Mouse (Mus musculus) G1E (cell line): Measurements from ENCODE around the gene Ifna9. TPM values are rescaled to one million over a fixed set of nuclear protein-coding genes. Genes with fewer than 3 reads are reported as not detected.

Experiments
- ATAC-seq: 2 replicates; pipeline ENCODE4 v1.8.0; 2016; ENCODE audit warnings: mild to moderate bottlenecking; ENCODE audit not compliant: insufficient number of reproducible peaks, poor library complexity, low FRiP score, severe bottlenecking; ENCODE audit errors: extremely low read depth
- DNase-seq: peaks from one replicate; pipeline ENCODE4 v3.0.0; 2012; ENCODE audit warnings: low spot score
- H3K27me3 ChIP-seq: 2 replicates; pipeline ENCODE4 v1.6.1; 2012; ENCODE audit warnings: mild to moderate bottlenecking, low read length, inconsistent platforms; ENCODE audit not compliant: insufficient read depth
- H3K36me3 ChIP-seq: replicated peaks from 2 replicates; pipeline ENCODE3; 2012; ENCODE audit warnings: mild to moderate bottlenecking, inconsistent platforms
- H3K4me1 ChIP-seq: 2 replicates; pipeline ENCODE4 v1.6.1; 2012; ENCODE audit warnings: low read depth, low read length, inconsistent platforms, mixed read lengths; ENCODE audit not compliant: insufficient read depth
- H3K4me3 ChIP-seq: 2 replicates; pipeline ENCODE4 v1.5.1; 2012; ENCODE audit warnings: low read depth, mild to moderate bottlenecking, inconsistent platforms, low read length, moderate library complexity, mixed read lengths
- H3K9me3 ChIP-seq: replicated peaks from 2 replicates; pipeline ENCODE4 v1.6.1; 2012; ENCODE audit warnings: inconsistent platforms
- CTCF ChIP-seq: IDR thresholded peaks from 2 replicates; pipeline ENCODE4 v1.5.1; 2012; ENCODE audit warnings: low read depth, low read length, inconsistent platforms, mixed read lengths
- GATA1 ChIP-seq: IDR thresholded peaks from 2 replicates; pipeline ENCODE4 v1.6.1; 2012; ENCODE audit warnings: borderline replicate concordance, low read length, inconsistent platforms, mixed read lengths
- GATA2 ChIP-seq: IDR thresholded peaks from 2 replicates; pipeline ENCODE4 v1.6.1; 2012; ENCODE audit warnings: low read depth, low read length, inconsistent platforms, borderline replicate concordance
- POLR2AphosphoS5 ChIP-seq: IDR thresholded peaks from 2 replicates; pipeline ENCODE4 v1.6.1; 2012; ENCODE audit warnings: low read depth, low read length, inconsistent platforms; ENCODE audit not compliant: insufficient replicate concordance
- TAL1 ChIP-seq: conservative IDR thresholded peaks from 2 replicates; pipeline ENCODE4 v1.6.1; 2012; ENCODE audit warnings: low read depth, low read length, inconsistent platforms, mixed read lengths
- polyA plus RNA-seq: library from polyadenylated mRNA; stranded (reverse); fragments of >175 nt; gene quantifications from 2 replicates; pipeline ENCODE4 v1.2.3, GENCODE M21; 2012
- total RNA-seq, 2 experiments: library from RNA; stranded (forward) in 1 of 2; stranded (reverse) in 1 of 2; fragments of 200-1000 nt in 1 of 2; fragments of >200 nt in 1 of 2; fragmentation: Nextera tagmentation in 1 of 2; gene quantifications; 2 replicates each; pipeline ENCODE4 v1.2.3; 2014 to 2017

The Ifna9 gene
- total RNA-seq (2014; fragmentation: Nextera tagmentation) (not detected in 2 replicates), total RNA-seq (2017) (0.29 TPM in 1 of 2 replicates, not detected in the other), polyA plus RNA-seq (not detected in 2 replicates)

GRCm38 (mm10) chr4:88592285-88592684, at the start of gene Ifna9:
Gene Ifna9 (minus strand): TSS chr4:88592385.
- Histone ChIP-seq H3K27me3 (no peaks in the 10 kb centered on the region), H3K36me3 (no peaks in the 10 kb centered on the region), H3K4me1 (no peaks in the 10 kb centered on the region), H3K9me3 (no peaks in the 10 kb centered on the region), H3K4me3 (no peak within 1 kb of the TSS)
- ATAC-seq (no peak), DNase-seq (no peak)
- TF ChIP-seq GATA2 = no peak
- TF ChIP-seq GATA1 = no peak
- TF ChIP-seq CTCF = no peak
- no peak for TF ChIP-seq TAL1
- TF ChIP-seq POLR2AphosphoS5 = no peak

- Histone ChIP-seq H3K36me3 (no peaks in the 10 kb centered on the region), H3K4me3 (no peak overlapping the region), H3K4me1 (peaks cover 4% of the 10 kb centered on the region; the same call in 1 of the 2 replicates), H3K9me3 (no peaks in the 10 kb centered on the region), H3K27me3 (no peaks in the 10 kb centered on the region)
- TF ChIP-seq TAL1 = no peak
- TF ChIP-seq CTCF = no peak
- TF ChIP-seq GATA1 = no peak
- no peak for TF ChIP-seq GATA2
- TF ChIP-seq POLR2AphosphoS5 = no peak
- ATAC-seq = peak; percentile 100
- peak; percentile 52 for DNase-seq
Observed at GRCm38 (mm10) chr4:88641077-88641831, 49.1 kb upstream of the Ifna9 start.

- ATAC-seq (no peak), DNase-seq (no peak)
- no peaks in the 10 kb centered on the region for H3K36me3 ChIP-seq
- no peaks in the 10 kb centered on the region for H3K9me3 ChIP-seq
- H3K4me3 ChIP-seq = no peak overlapping the region
- TF ChIP-seq TAL1 (no peak), POLR2AphosphoS5 (no peak), GATA1 (no peak), GATA2 (no peak), CTCF (no peak)
- no peaks in the 10 kb centered on the region for H3K27me3 ChIP-seq
- H3K4me1 ChIP-seq = peaks cover 4% of the 10 kb centered on the region; the same call in 1 of the 2 replicates
Observed at GRCm38 (mm10) chr4:88640704-88641076, 48.5 kb upstream of the Ifna9 start.

- no peaks in the 10 kb centered on the region for H3K36me3 ChIP-seq
- H3K9me3 ChIP-seq = no peaks in the 10 kb centered on the region
- no peak within 1 kb of the TSS for H3K4me3 ChIP-seq
- ATAC-seq = no peak
- TF ChIP-seq TAL1 (no peak), CTCF (no peak), GATA1 (no peak), POLR2AphosphoS5 (no peak), GATA2 (no peak)
- no peaks in the 10 kb centered on the region for H3K27me3 ChIP-seq
- no peak for DNase-seq
- H3K4me1 ChIP-seq = no peaks in the 10 kb centered on the region
Observed at GRCm38 (mm10) chr4:88634311-88634710, 42.1 kb upstream of the Ifna9 start, which contains the start of gene C87499. Gene C87499 (minus strand): TSS chr4:88634411.

- ATAC-seq (no peak), DNase-seq (no peak)
- Histone ChIP-seq H3K9me3 (no peaks in the 10 kb centered on the region), H3K4me1 (no peaks in the 10 kb centered on the region), H3K4me3 (no peak within 1 kb of the TSS), H3K36me3 (no peaks in the 10 kb centered on the region), H3K27me3 (no peaks in the 10 kb centered on the region)
- TF ChIP-seq POLR2AphosphoS5 = no peak
- TF ChIP-seq TAL1 = no peak
- TF ChIP-seq GATA1 = no peak
- no peak for TF ChIP-seq GATA2
Observed at GRCm38 (mm10) chr4:88603276-88603675, 11.1 kb upstream of the Ifna9 start, which contains the start of gene Ifna12. Gene Ifna12 (minus strand): TSS chr4:88603376.

- no peaks in the 10 kb centered on the region for H3K4me1 ChIP-seq
- no peak for ATAC-seq
- no peaks in the 10 kb centered on the region for H3K9me3 ChIP-seq
- TF ChIP-seq TAL1 = no peak
- TF ChIP-seq GATA1 = no peak
- no peak for TF ChIP-seq GATA2
- no peak for TF ChIP-seq POLR2AphosphoS5
- no peak for TF ChIP-seq CTCF
- no peak within 1 kb of the TSS for H3K4me3 ChIP-seq
- no peaks in the 10 kb centered on the region for H3K36me3 ChIP-seq
- no peak for DNase-seq
- H3K27me3 ChIP-seq = peaks cover 8% of the 10 kb centered on the region; the same call in 1 of the 2 replicates
Observed at GRCm38 (mm10) chr4:88571698-88572097, 20.5 kb downstream of the Ifna9 start, which contains the start of gene Ifna14. Gene Ifna14 (minus strand): TSS chr4:88571798.
